Comparison of ENCODE assay signal across 8 mouse cellular contexts in the genomic region with DNA sequence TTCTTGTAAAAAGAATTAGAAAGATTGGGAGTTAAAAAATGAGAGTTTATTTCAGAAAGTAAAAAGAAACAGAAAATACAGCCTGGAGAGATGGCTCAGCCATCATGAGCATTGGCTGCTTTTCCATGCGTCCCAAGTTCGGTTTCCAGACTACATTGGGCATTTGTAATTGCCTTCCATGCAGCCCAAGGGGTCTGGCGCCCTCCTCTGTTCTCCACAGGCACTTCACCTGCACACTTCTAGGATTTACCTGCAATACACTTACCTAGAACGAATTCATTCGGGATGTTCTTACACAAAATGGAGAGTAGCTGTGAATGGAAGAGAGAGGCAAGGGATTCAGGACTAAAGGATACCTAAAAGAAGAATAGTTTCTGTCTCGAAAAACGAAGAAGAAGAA. TPM values are rescaled to one million over a fixed set of nuclear protein-coding genes. Genes with fewer than 3 reads are reported as not detected.
DNase-seq lines count a peak whose midpoint lies in the region; ATAC-seq lines count a peak whose summit lies in the region.

No protein-coding gene starts in this region.

- no peak for ATAC-seq in erythroblast, adult 5-6 weeks (replicated peaks; ENCODE audit: low FRiP score, poor library complexity, severe bottlenecking)

- peak; percentile 33 to 36 for DNase-seq in cerebellum, adult 18-20 months
- no peak for DNase-seq in cerebellum, adult 11 months
- peak; percentile 18 to 37 for DNase-seq in B cell, adult 2 months
- peak; percentile 16 for DNase-seq in cerebellum, adult 9-11 months
- DNase-seq in kidney, postnatal 25 days = peak; percentile 45 to 58
- no peak for DNase-seq in frontal cortex, postnatal 25 days (ENCODE audit: low spot score in 2 of 2)
- DNase-seq in left cerebral cortex, adult 11 months (ENCODE audit: low spot score) = no peak

RNA-seq across cellular contexts. Expression of a gene that starts 17.9 kb away (rescaled TPM):
- total RNA-seq in erythroblast, adult 5-6 weeks (2015; ENCODE audit: low replicate concordance) = 2.3 and 7.7 TPM in 2 replicates
- 6.0 and 6.6 TPM in 2 replicates for total RNA-seq in erythroblast, adult 5-6 weeks (2017; ENCODE audit: low replicate concordance)

RNA-seq across cellular contexts. Expression of a gene that starts 20.1 kb away (rescaled TPM):
- 8.2 and 11.7 TPM in 2 replicates for total RNA-seq in erythroblast, adult 5-6 weeks (2015; ENCODE audit: low replicate concordance)
- total RNA-seq in erythroblast, adult 5-6 weeks (2017; ENCODE audit: low replicate concordance) = 2.6 and 3.0 TPM in 2 replicates

Comparison
In these comparisons a context has a peak if more than half of its experiments do, and no peak if none do; other contexts are left out.
1. DNase-seq: peak in cerebellum, adult 18-20 months (2 of 2), B cell, adult 2 months (2 of 2), cerebellum, adult 9-11 months (single experiment) and kidney, postnatal 25 days (2 of 2); none in cerebellum, adult 11 months (single experiment), frontal cortex, postnatal 25 days (0 of 2) and left cerebral cortex, adult 11 months (single experiment).